Mouse (Mus musculus) neutrophil, adult 59 days (primary cell): ENCODE data around the gene Gemin8. TPM values are rescaled to one million over a fixed set of nuclear protein-coding genes. Genes with fewer than 3 reads are reported as not detected.

Experiments
- total RNA-seq, 2 experiments: library from RNA; stranded (reverse); gene quantifications; 1 replicate in 1 of 2; 2 replicates in 1 of 2; pipeline ENCODE4 v1.2.4; 2023

Gemin8 gene
- 1 to 10 TPM; 2.2 to 4.7 TPM for total RNA-seq

DNA sequence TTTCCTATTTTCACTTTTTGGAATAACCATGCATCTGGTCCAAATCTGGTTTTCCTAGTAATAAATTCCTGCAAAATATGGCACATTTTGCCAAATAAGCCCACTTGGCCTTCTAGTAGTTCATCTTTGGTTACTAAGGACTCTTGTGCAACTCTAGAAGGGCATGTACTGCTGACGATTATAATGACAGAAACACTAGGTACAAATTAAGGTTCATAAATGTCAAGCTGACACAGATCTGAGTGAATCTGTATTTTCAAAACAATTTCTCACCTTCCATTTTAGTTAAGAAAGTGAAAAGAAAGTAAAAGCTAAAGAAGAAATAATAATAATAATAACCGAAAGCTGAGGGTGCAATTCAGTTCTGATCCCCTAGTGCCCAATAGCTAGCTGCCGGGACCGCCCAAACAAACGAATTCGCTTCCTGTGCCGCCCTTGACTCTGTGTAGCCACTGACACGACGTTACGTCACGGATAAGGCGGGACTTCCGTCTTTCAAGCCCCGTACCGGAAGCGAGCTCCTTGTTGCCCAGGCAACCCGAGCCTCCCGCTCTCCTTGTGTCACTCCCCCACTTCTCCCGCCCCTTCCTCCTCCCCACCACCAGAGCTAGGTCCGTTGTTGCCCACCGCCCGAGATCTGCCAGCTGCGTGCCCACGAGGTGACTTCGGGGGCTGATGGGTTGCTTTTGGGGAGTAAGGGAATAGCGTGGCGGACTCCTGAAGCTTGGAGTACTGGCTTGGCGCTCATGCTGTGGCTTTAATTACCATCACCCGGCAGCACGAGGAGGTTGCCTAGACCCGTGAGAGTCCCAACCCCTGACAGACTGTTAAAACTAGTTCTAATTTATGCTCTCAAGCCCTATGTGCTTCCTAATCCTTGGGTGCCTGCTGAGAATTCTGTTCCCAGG lies at the start of gene Gemin8:
Gene Gemin8, plus strand, starts transcription at position 563 of the 908 bp plus-strand sequence.

DNA sequence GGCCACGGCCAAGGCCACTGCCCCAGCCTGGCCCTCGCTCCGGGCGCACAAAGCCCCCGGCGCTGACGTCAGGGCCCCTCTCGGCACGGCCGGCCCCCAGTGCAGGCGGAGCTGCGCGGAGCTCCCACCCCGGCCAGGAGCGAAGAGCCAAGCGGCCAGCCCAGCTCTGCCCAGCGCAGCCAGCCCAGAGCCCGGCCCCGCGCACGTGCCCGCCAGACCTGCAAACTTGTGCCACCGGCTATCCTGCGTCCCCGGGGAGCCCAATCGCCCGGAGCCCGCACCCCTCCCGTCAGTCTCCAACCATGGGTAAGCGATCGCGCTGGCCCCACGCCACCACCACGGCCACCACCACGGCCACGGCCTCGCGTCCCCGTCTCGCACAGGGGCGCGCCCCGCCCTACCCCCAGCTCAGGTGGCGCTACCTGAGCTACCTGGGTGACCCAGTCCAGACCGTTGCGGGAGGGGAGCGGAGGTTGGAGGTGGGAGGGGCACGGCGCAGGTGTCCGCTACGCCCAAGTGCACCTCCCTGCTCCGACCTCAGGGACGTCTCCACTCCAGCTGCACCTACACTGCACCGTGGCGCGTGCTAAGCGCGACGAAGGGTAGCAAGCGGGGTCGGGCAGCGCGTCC lies 68.7 kb downstream of the Gemin8 start, which contains the start of gene Gpm6b:
Gene Gpm6b, plus strand, starts transcription at position 81 of the 630 bp plus-strand sequence.

Other genes starting within 250 kb of the Gemin8 start
- gene Gpm6b, start 68.5 kb downstream of the Gemin8 start, total RNA-seq, result under 1 TPM; 0.09 to 0.22 TPM